Mouse (Mus musculus): ENCODE measurements around the gene Trmt1. TPM values are rescaled to one million over a fixed set of nuclear protein-coding genes. Genes with fewer than 3 reads are reported as not detected.
A peak's percentile ranks its signal among the peaks of the same experiment; 100 is the strongest.

The Trmt1 gene
- total RNA-seq, 1 experiment: 260 TPM

DNA sequence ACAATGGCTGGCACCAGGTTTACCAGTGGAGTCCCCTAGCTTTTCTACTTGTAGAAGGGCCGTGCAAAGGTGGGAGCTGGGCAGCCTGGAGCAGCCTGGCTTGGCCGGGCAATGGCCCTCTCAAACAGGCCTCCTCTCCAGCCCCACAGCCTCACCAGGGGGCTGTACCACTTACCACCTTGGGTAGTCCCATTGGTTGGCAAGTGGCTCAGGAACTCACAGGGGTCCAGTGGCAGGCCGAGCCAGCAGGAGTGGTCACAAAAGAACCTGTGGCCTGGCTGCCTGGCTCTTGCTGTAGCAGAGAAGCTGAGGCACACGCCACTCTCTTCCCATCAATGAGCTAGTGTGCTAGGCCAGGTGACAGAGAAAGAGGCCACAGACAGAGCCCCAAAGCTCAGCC is 28.1 kb downstream of the Trmt1 start:
- Histone ChIP-seq H3K9me3 (ENCODE audit: control insufficient read depth, insufficient read depth, low read depth, low read length) (no peaks in the 10 kb centered on the region), H3K36me3 (ENCODE audit: control insufficient read depth, insufficient read depth, low read length, poor library complexity, severe bottlenecking) (no peaks in the 10 kb centered on the region), H3K4me3 (ENCODE audit: insufficient read depth in 1 of 2, low read depth in 1 of 2, low read length in 2 of 2, poor library complexity in 1 of 2, severe bottlenecking in 1 of 2) (no peak overlapping the region), H3K9ac (ENCODE audit: insufficient read depth, low read depth, low read length, poor library complexity, severe bottlenecking) (no peak overlapping the region), H3K4me1 (ENCODE audit: control insufficient read depth in 2 of 2, insufficient read depth in 2 of 2, low read length in 2 of 2, poor library complexity in 1 of 2) (peaks cover 1 to 10% of the 10 kb centered on the region in 2 experiments; a peak in 1 of 4 replicates), H3K27ac (ENCODE audit: insufficient read depth, low read depth, low read length, poor library complexity, severe bottlenecking) (no peak overlapping the region)
- in situ Hi-C loops (cut with MboI; ENCODE audit: low sequenced_read_pairs in 2 of 2, unreplicated experiment in 2 of 2): no loop called here
- TF ChIP-seq HCFC1 (IDR thresholded peaks at IDR 0.05; ENCODE audit: borderline replicate concordance, insufficient read depth, low read length): no peak
- no peak for TF ChIP-seq MAFK (IDR thresholded peaks at IDR 0.05; ENCODE audit: insufficient read depth, low read depth, low read length)
- TF ChIP-seq CHD2 (IDR thresholded peaks at IDR 0.05; ENCODE audit: low read depth, low read length): no peak
- TF ChIP-seq ZC3H11A (IDR thresholded peaks at IDR 0.05; ENCODE audit: borderline replicate concordance, low read depth, low read length): no peak
- TF ChIP-seq ZNF384 (IDR thresholded peaks at IDR 0.05; ENCODE audit: low read depth, low read length): no peak
- DNase-seq (ENCODE audit: low read depth, low spot score): no peak

GRCm38 (mm10) chr8:84715893-84716468 is 29.9 kb downstream of the Trmt1 start:
- H3K9ac ChIP-seq (ENCODE audit: insufficient read depth, low read depth, low read length, poor library complexity, severe bottlenecking): no peak overlapping the region
- no peaks in the 10 kb centered on the region for H3K9me3 ChIP-seq (ENCODE audit: control insufficient read depth, insufficient read depth, low read depth, low read length)
- no peak overlapping the region for H3K27ac ChIP-seq (ENCODE audit: insufficient read depth, low read depth, low read length, poor library complexity, severe bottlenecking)
- DNase-seq (ENCODE audit: low read depth, low spot score): no peak
- H3K36me3 ChIP-seq (ENCODE audit: control insufficient read depth, insufficient read depth, low read length, poor library complexity, severe bottlenecking): no peaks in the 10 kb centered on the region
- peak overlapping the region; percentile 5 to 41; a peak in 1 of 4 replicates for H3K4me3 ChIP-seq (ENCODE audit: insufficient read depth in 1 of 2, low read depth in 1 of 2, low read length in 2 of 2, poor library complexity in 1 of 2, severe bottlenecking in 1 of 2)
- TF ChIP-seq HCFC1 (IDR thresholded peaks at IDR 0.05; ENCODE audit: borderline replicate concordance, insufficient read depth, low read length) (no peak), ZC3H11A (IDR thresholded peaks at IDR 0.05; ENCODE audit: borderline replicate concordance, low read depth, low read length) (no peak), CHD2 (IDR thresholded peaks at IDR 0.05; ENCODE audit: low read depth, low read length) (no peak), MAFK (IDR thresholded peaks at IDR 0.05; ENCODE audit: insufficient read depth, low read depth, low read length) (no peak)
- in situ Hi-C loops (cut with MboI; ENCODE audit: low sequenced_read_pairs in 2 of 2, unreplicated experiment in 2 of 2): no loop called here
- H3K4me1 ChIP-seq (ENCODE audit: control insufficient read depth in 2 of 2, insufficient read depth in 2 of 2, low read length in 2 of 2, poor library complexity in 1 of 2): peaks cover 1 to 10% of the 10 kb centered on the region in 2 experiments; a peak in 1 of 4 replicates

DNA sequence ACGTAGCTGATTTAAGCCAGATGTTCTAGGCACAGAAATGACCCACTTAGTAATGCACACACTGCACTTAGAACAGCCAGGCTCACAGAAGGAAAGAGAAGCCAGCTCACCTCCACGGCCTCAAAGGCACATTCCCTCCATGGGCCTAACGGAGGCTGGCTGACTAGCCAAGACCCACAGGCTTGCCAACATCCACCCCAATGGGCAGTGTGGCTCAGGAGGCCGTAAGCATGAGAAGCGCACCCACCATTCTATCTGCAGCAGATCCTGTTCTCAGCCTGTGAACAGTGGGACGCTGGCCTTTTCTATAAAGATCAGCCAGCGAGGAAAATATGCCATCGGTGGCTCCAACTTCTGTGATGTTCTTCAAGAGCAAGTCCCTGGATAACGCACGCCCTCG is 30.7 kb downstream of the Trmt1 start:
- no peaks in the 10 kb centered on the region for H3K36me3 ChIP-seq (ENCODE audit: control insufficient read depth, insufficient read depth, low read length, poor library complexity, severe bottlenecking)
- TF ChIP-seq HCFC1 (IDR thresholded peaks at IDR 0.05; ENCODE audit: borderline replicate concordance, insufficient read depth, low read length) (no peak), CHD2 (IDR thresholded peaks at IDR 0.05; ENCODE audit: low read depth, low read length) (no peak), ZC3H11A (IDR thresholded peaks at IDR 0.05; ENCODE audit: borderline replicate concordance, low read depth, low read length) (no peak), MAFK (IDR thresholded peaks at IDR 0.05; ENCODE audit: insufficient read depth, low read depth, low read length) (no peak), ZNF384 (IDR thresholded peaks at IDR 0.05; ENCODE audit: low read depth, low read length) (no peak)
- no peak overlapping the region for H3K9ac ChIP-seq (ENCODE audit: insufficient read depth, low read depth, low read length, poor library complexity, severe bottlenecking)
- no peaks in the 10 kb centered on the region for H3K9me3 ChIP-seq (ENCODE audit: control insufficient read depth, insufficient read depth, low read depth, low read length)
- in situ Hi-C loops (cut with MboI; ENCODE audit: low sequenced_read_pairs in 2 of 2, unreplicated experiment in 2 of 2): no loop called here
- peaks cover 1 to 12% of the 10 kb centered on the region in 2 experiments; a peak in 2 of 4 replicates for H3K4me1 ChIP-seq (ENCODE audit: control insufficient read depth in 2 of 2, insufficient read depth in 2 of 2, low read length in 2 of 2, poor library complexity in 1 of 2)
- no peak for DNase-seq (ENCODE audit: low read depth, low spot score)
- no peak overlapping the region for H3K27ac ChIP-seq (ENCODE audit: insufficient read depth, low read depth, low read length, poor library complexity, severe bottlenecking)
- H3K4me3 ChIP-seq (ENCODE audit: insufficient read depth in 1 of 2, low read depth in 1 of 2, low read length in 2 of 2, poor library complexity in 1 of 2, severe bottlenecking in 1 of 2): no peak overlapping the region

DNA sequence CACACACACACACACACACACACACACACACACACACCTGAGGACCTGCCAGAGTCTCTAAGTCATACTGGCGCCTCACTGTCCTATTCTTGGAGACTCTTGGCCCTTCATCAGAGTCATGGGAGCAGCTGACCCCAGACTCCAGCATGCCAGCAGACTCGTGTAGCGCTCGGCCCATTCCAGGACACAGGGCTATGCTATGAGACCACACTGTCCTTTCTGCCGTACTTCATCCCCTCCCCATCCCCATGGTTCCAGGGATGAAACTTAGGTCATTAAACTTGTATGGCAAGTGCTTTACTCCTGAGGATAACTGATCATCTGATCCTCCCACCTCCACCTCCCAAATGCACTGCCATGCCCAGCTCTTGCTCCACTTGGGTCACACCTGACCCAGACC is 32.4 kb downstream of the Trmt1 start:
- Histone ChIP-seq H3K9ac (ENCODE audit: insufficient read depth, low read depth, low read length, poor library complexity, severe bottlenecking) (no peak overlapping the region), H3K9me3 (ENCODE audit: control insufficient read depth, insufficient read depth, low read depth, low read length) (no peaks in the 10 kb centered on the region), H3K4me1 (ENCODE audit: control insufficient read depth in 2 of 2, insufficient read depth in 2 of 2, low read length in 2 of 2, poor library complexity in 1 of 2) (peaks cover 6 to 18% of the 10 kb centered on the region in 2 experiments; a peak in 2 of 4 replicates), H3K27ac (ENCODE audit: insufficient read depth, low read depth, low read length, poor library complexity, severe bottlenecking) (no peak overlapping the region), H3K4me3 (ENCODE audit: insufficient read depth in 1 of 2, low read depth in 1 of 2, low read length in 2 of 2, poor library complexity in 1 of 2, severe bottlenecking in 1 of 2) (no peak overlapping the region), H3K36me3 (ENCODE audit: control insufficient read depth, insufficient read depth, low read length, poor library complexity, severe bottlenecking) (no peaks in the 10 kb centered on the region)
- in situ Hi-C loops (cut with MboI; ENCODE audit: low sequenced_read_pairs in 2 of 2, unreplicated experiment in 2 of 2): no loop called here
- no peak for DNase-seq (ENCODE audit: low read depth, low spot score)
- TF ChIP-seq CHD2 (IDR thresholded peaks at IDR 0.05; ENCODE audit: low read depth, low read length) (no peak), ZC3H11A (IDR thresholded peaks at IDR 0.05; ENCODE audit: borderline replicate concordance, low read depth, low read length) (no peak), HCFC1 (IDR thresholded peaks at IDR 0.05; ENCODE audit: borderline replicate concordance, insufficient read depth, low read length) (no peak)

All from ES-E14 (cell line).